Mouse (Mus musculus): ENCODE data around the gene Iqck.

DNA sequence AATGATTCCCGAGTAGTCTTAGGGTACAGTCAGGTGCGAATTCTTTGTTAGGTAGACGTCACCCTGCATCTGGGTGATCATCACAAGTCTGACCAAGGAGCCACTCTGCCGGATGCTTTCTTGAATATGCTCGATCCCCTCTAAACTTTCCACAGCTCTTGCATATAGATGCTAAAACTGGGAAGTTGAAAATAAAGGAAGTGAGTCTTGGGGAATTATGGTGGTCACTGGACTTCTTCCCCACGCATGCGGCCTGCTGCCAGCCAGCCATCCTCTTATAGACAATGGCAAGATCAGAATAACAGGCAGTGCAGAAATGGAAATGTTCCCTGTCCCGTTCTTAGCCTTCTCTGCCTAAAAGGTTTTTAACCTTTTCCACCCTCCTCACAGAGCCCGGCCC is 48.3 kb downstream of the Iqck start:
- TF ChIP-seq EP300 (IDR thresholded peaks at IDR 0.05; ENCODE audit: insufficient read depth, low read depth, low read length) (no peak), POLR2A (IDR thresholded peaks at IDR 0.05; ENCODE audit: insufficient read depth, low read depth, low read length) (no peak), CTCF (IDR thresholded peaks at IDR 0.05) (no peak)

Data from heart, adult 2 months (tissue).